Mouse (Mus musculus) natural killer cell, adult 2 months (primary cell): ENCODE measurements around the gene Tcp10a.
"Not testable (repeated sequence)": the region's sequence is repeated elsewhere in the genome, so short reads cannot be mapped to it uniquely, and the experiment has no call there.

ENCODE experiments used
- DNase-seq, 2 experiments: peaks; one replicate each; pipeline ENCODE4 v3.0.0; 2022; ENCODE audit warnings: low spot score in 2 of 2

Gene Tcp10a

GRCm38 (mm10) chr17:7324346-7324745, at the start of gene Tcp10a:
Gene Tcp10a (plus strand): TSS chr17:7324646.
- not testable (repeated sequence) for DNase-seq

GRCm38 (mm10) chr17:7278702-7279242, 45.7 kb upstream of the Tcp10a start:
- DNase-seq = no peak

GRCm38 (mm10) chr17:7279251-7279650, 45.2 kb upstream of the Tcp10a start:
- no peak for DNase-seq

- DNase-seq = no peak
Measured at GRCm38 (mm10) chr17:7284297-7284910, 40.0 kb upstream of the Tcp10a start.

- DNase-seq = no peak
Measured at GRCm38 (mm10) chr17:7285292-7285691, 39.2 kb upstream of the Tcp10a start.

- no peak for DNase-seq
Measured at GRCm38 (mm10) chr17:7286422-7287050, 37.9 kb upstream of the Tcp10a start.

- DNase-seq = no peak
Measured at GRCm38 (mm10) chr17:7292012-7292684, 32.3 kb upstream of the Tcp10a start.

- DNase-seq = peak; percentile 15 to 26
Measured at GRCm38 (mm10) chr17:7306278-7307196, 17.9 kb upstream of the Tcp10a start.

- DNase-seq = not testable (repeated sequence)
Measured at GRCm38 (mm10) chr17:7315693-7316382, 8.6 kb upstream of the Tcp10a start.

GRCm38 (mm10) chr17:7319789-7320188, 4.7 kb upstream of the Tcp10a start:
- DNase-seq = peak in 1 of 2 experiments; percentile 2

- not testable (repeated sequence) for DNase-seq
Measured at GRCm38 (mm10) chr17:7326415-7326814, 2.0 kb downstream of the Tcp10a start.

GRCm38 (mm10) chr17:7332745-7333144, 8.3 kb downstream of the Tcp10a start:
- not testable (repeated sequence) for DNase-seq

GRCm38 (mm10) chr17:7337381-7337780, 12.9 kb downstream of the Tcp10a start:
- not testable (repeated sequence) for DNase-seq

GRCm38 (mm10) chr17:7348765-7349164, 24.3 kb downstream of the Tcp10a start:
- DNase-seq = not testable (repeated sequence)

- not testable (repeated sequence) for DNase-seq
Measured at GRCm38 (mm10) chr17:7352596-7352995, 28.1 kb downstream of the Tcp10a start, which contains the start of gene Ttll2. Gene Ttll2 (minus strand): TSS chr17:7352696.

- not testable (repeated sequence) for DNase-seq
Measured at GRCm38 (mm10) chr17:7359806-7360205, 35.4 kb downstream of the Tcp10a start.

- DNase-seq = not testable (repeated sequence)
Measured at GRCm38 (mm10) chr17:7360749-7361465, 36.5 kb downstream of the Tcp10a start.

- not testable (repeated sequence) for DNase-seq
Measured at GRCm38 (mm10) chr17:7365615-7366014, 41.2 kb downstream of the Tcp10a start.

GRCm38 (mm10) chr17:7366265-7366664, 41.8 kb downstream of the Tcp10a start:
- DNase-seq = not testable (repeated sequence)
